Mouse (Mus musculus) thymus, adult 2 months (tissue): Measurements from ENCODE around the gene Mpig6b.

Experiments used
- CTCF ChIP-seq: fragments of 200-500 bp; IDR thresholded peaks from 2 replicates; pipeline ENCODE4 v1.5.1; 2012; ENCODE audit warnings: mild to moderate bottlenecking, control low read depth, low read length, moderate library complexity, borderline replicate concordance; ENCODE audit not compliant: control insufficient read depth, poor library complexity, insufficient read depth; ENCODE audit errors: extremely low read depth
- POLR2A ChIP-seq: fragments of 200-500 bp; IDR thresholded peaks from 2 replicates; pipeline ENCODE4 v1.6.1; 2012; ENCODE audit warnings: mild to moderate bottlenecking, low read length, control low read depth, moderate library complexity; ENCODE audit not compliant: control insufficient read depth, poor library complexity, insufficient read depth; ENCODE audit errors: extremely low read depth

DNA sequence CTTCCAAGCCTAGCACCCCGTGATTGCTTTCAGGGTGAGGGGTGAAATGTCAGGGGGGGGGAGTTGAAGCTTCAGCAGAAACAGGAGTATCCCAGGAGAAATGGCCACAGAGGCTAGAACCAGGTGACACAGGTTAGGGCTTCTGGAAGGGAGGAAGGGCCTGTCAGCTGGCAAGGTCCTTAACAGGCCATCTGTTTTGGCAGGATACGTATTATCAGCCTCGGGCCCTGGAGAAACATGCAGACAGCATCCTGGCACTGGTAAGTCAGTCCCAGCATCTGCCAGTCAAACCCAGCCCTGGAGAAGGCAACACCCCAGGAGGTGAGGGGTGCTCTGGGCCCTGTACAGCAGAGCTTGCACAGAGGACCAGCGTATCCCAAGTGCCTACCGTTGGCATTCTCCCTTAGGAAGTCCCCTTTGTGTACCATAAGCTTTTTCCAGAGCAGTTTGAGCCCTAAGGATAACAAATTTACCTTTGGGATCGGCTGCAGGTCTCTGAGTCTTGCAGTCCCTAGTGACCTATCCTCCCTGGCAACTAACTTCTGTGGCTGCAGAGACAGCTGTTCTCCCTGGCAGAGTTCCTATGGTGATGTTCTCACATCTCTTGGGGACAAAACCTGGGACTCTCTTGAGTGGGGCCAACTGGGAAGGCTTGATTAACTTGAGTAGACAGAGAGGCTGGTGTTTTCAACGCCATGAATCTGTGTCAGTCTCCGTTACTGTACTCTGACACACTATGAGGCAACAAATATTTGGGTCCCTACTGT is 24.4 kb upstream of the Mpig6b start:
- TF ChIP-seq POLR2A (no peak), CTCF (no peak)
